Mouse (Mus musculus): ENCODE results near the gene Marcks. TPM values are rescaled to one million over a fixed set of nuclear protein-coding genes. Genes with fewer than 3 reads are reported as not detected.
"Not testable (repeated sequence)": the region's sequence is repeated elsewhere in the genome, so short reads cannot be mapped to it uniquely, and the experiment has no call there.

The Marcks gene
- polyA plus RNA-seq, 1 experiment from 2014 or later: 166 TPM

GRCm38 (mm10) chr10:37111432-37111831, 27.3 kb downstream of the Marcks start:
- Histone ChIP-seq H3K36me3 (ENCODE audit: inconsistent target) (no peaks in the 10 kb centered on the region), H3K79me2 (ENCODE audit: inconsistent target) (no peaks in the 10 kb centered on the region), H3K4me3 (ENCODE audit: inconsistent target) (no peak overlapping the region), H3K27ac (no peak overlapping the region)
- 88% methylated on average over 2 of the region's 2 CpGs for WGBS (ENCODE audit: missing documents)

- Histone ChIP-seq H3K4me3 (ENCODE audit: inconsistent target) (no peak overlapping the region), H3K36me3 (ENCODE audit: inconsistent target) (no peaks in the 10 kb centered on the region), H3K79me2 (ENCODE audit: inconsistent target) (no peaks in the 10 kb centered on the region), H3K27ac (no peak overlapping the region)
- WGBS (ENCODE audit: missing documents): 89% methylated on average over 4 of the region's 4 CpGs
Measured at GRCm38 (mm10) chr10:37106871-37107627, 31.7 kb downstream of the Marcks start.

- 82% methylated on average over 8 of the region's 8 CpGs for WGBS (ENCODE audit: missing documents)
- no peaks in the 10 kb centered on the region for H3K79me2 ChIP-seq (ENCODE audit: inconsistent target)
- H3K36me3 ChIP-seq (ENCODE audit: inconsistent target): no peaks in the 10 kb centered on the region
- no peak overlapping the region for H3K4me3 ChIP-seq (ENCODE audit: inconsistent target)
- H3K27ac ChIP-seq: no peak overlapping the region
Measured at GRCm38 (mm10) chr10:37106303-37106702, 32.4 kb downstream of the Marcks start.

- Histone ChIP-seq H3K4me3 (ENCODE audit: inconsistent target) (no peak overlapping the region), H3K27ac (no peak overlapping the region), H3K36me3 (ENCODE audit: inconsistent target) (no peaks in the 10 kb centered on the region), H3K79me2 (ENCODE audit: inconsistent target) (no peaks in the 10 kb centered on the region)
- WGBS (ENCODE audit: missing documents): 93% methylated on average over 4 of the region's 4 CpGs
Measured at GRCm38 (mm10) chr10:37102227-37103080, 36.3 kb downstream of the Marcks start.

- 91% methylated on average over 2 of the region's 2 CpGs for WGBS (ENCODE audit: missing documents)
- no peaks in the 10 kb centered on the region for H3K79me2 ChIP-seq (ENCODE audit: inconsistent target)
- no peak overlapping the region for H3K4me3 ChIP-seq (ENCODE audit: inconsistent target)
Measured at GRCm38 (mm10) chr10:37101733-37102132, 37.0 kb downstream of the Marcks start.

GRCm38 (mm10) chr10:37096529-37096928, 42.2 kb downstream of the Marcks start:
- H3K36me3 ChIP-seq (ENCODE audit: inconsistent target): no peaks in the 10 kb centered on the region
- no peak overlapping the region for H3K27ac ChIP-seq
- H3K79me2 ChIP-seq (ENCODE audit: inconsistent target): no peaks in the 10 kb centered on the region
- no peak overlapping the region for H3K4me3 ChIP-seq (ENCODE audit: inconsistent target)
- 73% methylated on average over 1 of the region's 3 CpGs for whole genome bisulfite sequencing (ENCODE audit: missing documents)

More at GRCm38 (mm10) chr10:37101733-37102132, 37.0 kb downstream of the Marcks start:
- Histone ChIP-seq H3K36me3 (ENCODE audit: inconsistent target) (no peaks in the 10 kb centered on the region), H3K27ac (no peak overlapping the region)

- WGBS (ENCODE audit: missing documents): 84% methylated on average over 6 of the region's 6 CpGs
- H3K36me3 ChIP-seq (ENCODE audit: inconsistent target): no peaks in the 10 kb centered on the region
- H3K79me2 ChIP-seq (ENCODE audit: inconsistent target): no peaks in the 10 kb centered on the region
- H3K4me3 ChIP-seq (ENCODE audit: inconsistent target): no peak overlapping the region
- no peak overlapping the region for H3K27ac ChIP-seq
Measured at GRCm38 (mm10) chr10:37095803-37096202, 42.9 kb downstream of the Marcks start.

GRCm38 (mm10) chr10:37093306-37093705, 45.4 kb downstream of the Marcks start:
- H3K4me3 ChIP-seq (ENCODE audit: inconsistent target): no peak overlapping the region
- H3K36me3 ChIP-seq (ENCODE audit: inconsistent target): no peaks in the 10 kb centered on the region
- no peaks in the 10 kb centered on the region for H3K79me2 ChIP-seq (ENCODE audit: inconsistent target)
- no peak overlapping the region for H3K27ac ChIP-seq

GRCm38 (mm10) chr10:37090411-37090810, 48.3 kb downstream of the Marcks start:
- Histone ChIP-seq H3K4me3 (ENCODE audit: inconsistent target) (no peak overlapping the region), H3K36me3 (ENCODE audit: inconsistent target) (no peaks in the 10 kb centered on the region), H3K79me2 (ENCODE audit: inconsistent target) (no peaks in the 10 kb centered on the region), H3K27ac (no peak overlapping the region)
- WGBS (ENCODE audit: missing documents): 87% methylated on average over 3 of the region's 3 CpGs

GRCm38 (mm10) chr10:37084071-37084470, 54.6 kb downstream of the Marcks start:
- WGBS (ENCODE audit: missing documents): 91% methylated on average over 2 of the region's 2 CpGs
- H3K79me2 ChIP-seq (ENCODE audit: inconsistent target); H3K27ac ChIP-seq; H3K36me3 ChIP-seq (ENCODE audit: inconsistent target); H3K4me3 ChIP-seq (ENCODE audit: inconsistent target): not testable (repeated sequence)

Other genes with a start within 250 kb of the Marcks start
- 28.4 to 60.6 TPM (median 51.0 TPM) in 3 replicates for gene Hdac2, start 164.4 kb downstream of the Marcks start, polyA plus RNA-seq (2018)